Mouse (Mus musculus) v-Abl transformed pro-B cells (cell line): ENCODE results near the gene Rtl8a.
"Not testable (repeated sequence)": the region's sequence is repeated elsewhere in the genome, so short reads cannot be mapped to it uniquely, and the experiment has no call there.

Source experiments
- in situ Hi-C, 2 experiments: fragments of 400-800 bp; cut with MboI; formaldehyde crosslinking; loops; one replicate each; pipeline ENCODE4 v1.15.1; 2025; ENCODE audit not compliant: unreplicated experiment in 2 of 2

Gene Rtl8a

GRCm38 (mm10) chrX:53642980-53643961 lies at the start of gene Rtl8a:
Gene Rtl8a (minus strand): TSS chrX:53643682.
- in situ Hi-C loops: not testable (repeated sequence)

GRCm38 (mm10) chrX:53693141-53693540 lies 49.7 kb upstream of the Rtl8a start:
- in situ Hi-C loops: no loop called here

- in situ Hi-C loops: no loop called here
Observed at GRCm38 (mm10) chrX:53692065-53692464, 48.6 kb upstream of the Rtl8a start.

GRCm38 (mm10) chrX:53684676-53685075 lies 41.2 kb upstream of the Rtl8a start:
- in situ Hi-C loops: not testable (repeated sequence)

- in situ Hi-C loops: not testable (repeated sequence)
Observed at GRCm38 (mm10) chrX:53682650-53683049, 39.2 kb upstream of the Rtl8a start.

- in situ Hi-C loops: not testable (repeated sequence)
Observed at GRCm38 (mm10) chrX:53676943-53677342, 33.5 kb upstream of the Rtl8a start.

GRCm38 (mm10) chrX:53670696-53671095 lies 27.2 kb upstream of the Rtl8a start:
- in situ Hi-C loops: not testable (repeated sequence)

- in situ Hi-C loops: no loop called here
Observed at GRCm38 (mm10) chrX:53670294-53670693, 26.8 kb upstream of the Rtl8a start, which contains the start of gene Rtl8b. Gene Rtl8b (minus strand): TSS chrX:53670408.

- in situ Hi-C loops: not testable (repeated sequence)
Observed at GRCm38 (mm10) chrX:53669557-53670270, 26.2 kb upstream of the Rtl8a start.

GRCm38 (mm10) chrX:53652917-53653316 lies 9.4 kb upstream of the Rtl8a start:
- in situ Hi-C loops: not testable (repeated sequence)

- in situ Hi-C loops: no loop called here
Observed at GRCm38 (mm10) chrX:53645885-53646284, 2.4 kb upstream of the Rtl8a start.

GRCm38 (mm10) chrX:53642604-53642979 lies 890 bp downstream of the Rtl8a start:
- in situ Hi-C loops: not testable (repeated sequence)

GRCm38 (mm10) chrX:53638107-53638506 lies 5.4 kb downstream of the Rtl8a start:
- in situ Hi-C loops: not testable (repeated sequence)

- in situ Hi-C loops: not testable (repeated sequence)
Observed at GRCm38 (mm10) chrX:53611395-53611794, 32.1 kb downstream of the Rtl8a start.

- in situ Hi-C loops: no loop called here
Observed at GRCm38 (mm10) chrX:53610571-53610970, 32.9 kb downstream of the Rtl8a start.

- in situ Hi-C loops: not testable (repeated sequence)
Observed at GRCm38 (mm10) chrX:53608879-53609278, 34.6 kb downstream of the Rtl8a start, which contains the start of gene Gm14597. Gene Gm14597 (minus strand): TSS chrX:53608979.

- in situ Hi-C loops: no loop called here
Observed at GRCm38 (mm10) chrX:53608122-53608813, 35.2 kb downstream of the Rtl8a start.

GRCm38 (mm10) chrX:53607242-53608121 lies 36.0 kb downstream of the Rtl8a start, which contains the start of gene Rtl8c:
Gene Rtl8c (plus strand): TSS chrX:53608032.
- in situ Hi-C loops: no loop called here

GRCm38 (mm10) chrX:53606176-53606575 lies 37.3 kb downstream of the Rtl8a start:
- in situ Hi-C loops: not testable (repeated sequence)

- in situ Hi-C loops: not testable (repeated sequence)
Observed at GRCm38 (mm10) chrX:53599993-53600392, 43.5 kb downstream of the Rtl8a start.
